Mouse (Mus musculus): Measurements from ENCODE around the gene Slc12a4. TPM values are rescaled to one million over a fixed set of nuclear protein-coding genes. Genes with fewer than 3 reads are reported as not detected.

The Slc12a4 gene
- polyA plus RNA-seq, 1 experiment from 2014 or later = 5.1 TPM

Small RNA genes within 50 kb of the gene (microRNA-seq; reads per million reads assigned to microRNA genes)
- gene Mir7074 = not detected

Other genes with a start within 250 kb of the Slc12a4 start
- 62.9 and 70.6 TPM in 2 replicates for gene Gfod2, start 207.4 kb downstream of the Slc12a4 start, polyA plus RNA-seq (2014; fragmentation: Nextera tagmentation; extraction: Ambion mirVana)
- 8.1 and 10.4 TPM in 2 replicates for gene Ranbp10, start 138.7 kb downstream of the Slc12a4 start, polyA plus RNA-seq (2014; fragmentation: Nextera tagmentation; extraction: Ambion mirVana)
- 0.83 TPM in 2 replicates for gene Tsnaxip1, start 138.4 kb downstream of the Slc12a4 start, polyA plus RNA-seq (2014; fragmentation: Nextera tagmentation; extraction: Ambion mirVana)
- 50.7 and 51.8 TPM in 2 replicates for gene Cenpt, start 112.8 kb downstream of the Slc12a4 start, polyA plus RNA-seq (2014; fragmentation: Nextera tagmentation; extraction: Ambion mirVana)
- 51.7 and 60.8 TPM in 2 replicates for gene Thap11, start 111.0 kb downstream of the Slc12a4 start, polyA plus RNA-seq (2014; fragmentation: Nextera tagmentation; extraction: Ambion mirVana)
- gene Nutf2, start 105.5 kb downstream of the Slc12a4 start, polyA plus RNA-seq (2014; fragmentation: Nextera tagmentation; extraction: Ambion mirVana) = 224 and 283 TPM in 2 replicates
- gene Edc4, start 85.2 kb downstream of the Slc12a4 start, polyA plus RNA-seq (2014; fragmentation: Nextera tagmentation; extraction: Ambion mirVana) = 27.9 and 39.4 TPM in 2 replicates
- 0.42 and 0.66 TPM in 2 replicates for gene Nrn1l, start 72.5 kb downstream of the Slc12a4 start, polyA plus RNA-seq (2014; fragmentation: Nextera tagmentation; extraction: Ambion mirVana)
- gene Pskh1, start 65.7 kb downstream of the Slc12a4 start, polyA plus RNA-seq (2014; fragmentation: Nextera tagmentation; extraction: Ambion mirVana) = 8.2 and 8.5 TPM in 2 replicates
- 1.9 and 2.5 TPM in 2 replicates for gene Ctrl, start 32.2 kb downstream of the Slc12a4 start, polyA plus RNA-seq (2014; fragmentation: Nextera tagmentation; extraction: Ambion mirVana)
- gene Psmb10, start 27.7 kb downstream of the Slc12a4 start, polyA plus RNA-seq (2014; fragmentation: Nextera tagmentation; extraction: Ambion mirVana) = 48.2 and 57.8 TPM in 2 replicates
- gene Lcat, start 22.7 kb downstream of the Slc12a4 start, polyA plus RNA-seq (2014; fragmentation: Nextera tagmentation; extraction: Ambion mirVana) = 0.17 and 0.48 TPM in 2 replicates
- gene Dpep3, start 13.3 kb upstream of the Slc12a4 start, polyA plus RNA-seq (2014; fragmentation: Nextera tagmentation; extraction: Ambion mirVana) = not detected in 2 replicates
- gene Dus2, start 25.2 kb upstream of the Slc12a4 start, polyA plus RNA-seq (2014; fragmentation: Nextera tagmentation; extraction: Ambion mirVana) = 18.4 and 20.3 TPM in 2 replicates
- gene Dpep2nb, start 39.9 kb upstream of the Slc12a4 start, polyA plus RNA-seq (2014; fragmentation: Nextera tagmentation; extraction: Ambion mirVana) = not detected in 2 replicates
- gene Ddx28, start 45.8 kb upstream of the Slc12a4 start, polyA plus RNA-seq (2014; fragmentation: Nextera tagmentation; extraction: Ambion mirVana) = 21.6 and 22.2 TPM in 2 replicates
- 2.6 and 2.7 TPM in 2 replicates for gene Nfatc3, start 92.7 kb upstream of the Slc12a4 start, polyA plus RNA-seq (2014; fragmentation: Nextera tagmentation; extraction: Ambion mirVana)
- 0.15 TPM in 1 of 2 replicates, not detected in the other for gene Esrp2, start 170.9 kb upstream of the Slc12a4 start, polyA plus RNA-seq (2014; fragmentation: Nextera tagmentation; extraction: Ambion mirVana)
- 7.8 and 7.9 TPM in 2 replicates for gene Pla2g15, start 184.3 kb upstream of the Slc12a4 start, polyA plus RNA-seq (2014; fragmentation: Nextera tagmentation; extraction: Ambion mirVana)
- 78.2 and 86.3 TPM in 2 replicates for gene Slc7a6, start 202.8 kb upstream of the Slc12a4 start, polyA plus RNA-seq (2014; fragmentation: Nextera tagmentation; extraction: Ambion mirVana)
- 27.7 and 33.8 TPM in 2 replicates for gene Slc7a6os, start 244.8 kb upstream of the Slc12a4 start, polyA plus RNA-seq (2014; fragmentation: Nextera tagmentation; extraction: Ambion mirVana)
- gene Prmt7, start 244.8 kb upstream of the Slc12a4 start, polyA plus RNA-seq (2014; fragmentation: Nextera tagmentation; extraction: Ambion mirVana) = 54.1 and 59.5 TPM in 2 replicates

Data from forebrain, embryonic 14.5 days (tissue).